ENCODE assay signal across 8 mouse cellular contexts in the genomic region with DNA sequence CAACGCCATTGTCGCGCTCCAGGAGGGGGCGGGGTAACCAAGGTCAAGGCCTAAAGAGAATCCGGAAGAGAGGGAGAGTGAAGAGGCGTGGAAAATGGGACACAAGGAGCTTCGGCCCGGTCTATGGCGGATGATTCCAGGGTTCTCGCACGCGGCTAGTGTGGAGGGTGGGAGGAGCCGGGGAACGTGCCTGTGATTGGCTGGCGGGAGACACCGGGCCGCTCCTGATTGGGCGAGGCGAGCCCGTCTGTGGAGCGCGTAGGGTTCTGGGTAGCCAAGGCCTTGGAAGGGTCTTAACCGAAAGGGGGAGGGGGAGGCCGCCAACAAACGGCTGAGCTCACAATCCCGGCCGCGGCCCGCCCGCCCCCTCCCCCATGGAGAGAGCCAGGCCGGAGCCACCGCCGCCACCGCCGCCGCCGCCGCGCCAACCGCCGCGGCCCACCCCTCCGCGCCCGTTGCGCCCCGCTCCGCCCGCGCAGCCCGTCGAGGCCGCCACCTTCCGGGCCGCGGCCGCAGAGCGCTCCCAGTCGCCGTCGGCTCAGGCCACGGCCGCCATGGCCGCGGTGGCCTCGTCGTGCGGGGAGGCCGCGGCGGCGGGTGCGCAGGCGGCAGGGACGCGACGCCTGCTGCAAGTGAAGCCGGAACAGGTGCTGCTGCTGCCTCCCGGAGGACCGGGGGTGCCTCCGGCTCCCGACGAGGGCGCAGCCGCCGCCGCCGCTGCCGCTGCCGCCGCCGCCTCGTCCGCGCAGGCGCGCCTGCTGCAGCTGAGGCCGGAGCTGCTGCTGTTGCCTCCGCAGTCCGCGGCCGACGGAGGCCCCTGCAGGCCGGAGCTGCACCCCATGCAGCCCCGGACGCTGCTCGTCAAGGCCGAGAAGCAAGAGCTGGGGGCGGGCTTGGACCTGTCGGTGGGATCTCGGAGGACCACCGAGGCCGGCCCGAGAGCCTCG. TPM values are rescaled to one million over a fixed set of nuclear protein-coding genes. Genes with fewer than 3 reads are reported as not detected.
DNase-seq lines count a peak whose midpoint lies in the region; ATAC-seq and TF ChIP-seq lines count a peak whose summit lies in the region.

TSS of gene Sox30 (plus strand) at position 365 of the 947 bp plus-strand sequence.

- peak; percentile 95 for ATAC-seq in embryonic facial prominence, embryonic 14.5 days (ENCODE audit: low read depth)

- no peak within 1 kb of the TSS; the same call in 1 of the 2 replicates for H3K27ac ChIP-seq in left cerebral cortex, adult 2 months
- H3K27ac ChIP-seq in embryonic facial prominence, embryonic 14.5 days (replicated peaks; ENCODE audit: low read depth, low read length): peak within 1 kb of the TSS; percentile 39; the same call in 1 of the 2 replicates

- peak within 1 kb of the TSS; percentile 49 for H3K4me3 ChIP-seq in left cerebral cortex, adult 2 months
- H3K4me3 ChIP-seq in embryonic facial prominence, embryonic 14.5 days (ENCODE audit: low read depth, low read length): peak within 1 kb of the TSS; percentile 61

- DNase-seq in left cerebral cortex, adult 2 months (ENCODE audit: extremely low spot score in 1 of 2, low spot score in 2 of 2): peak; percentile 50 to 51
- no peak for DNase-seq in left cerebral cortex, adult 8-10 months (ENCODE audit: low spot score in 2 of 2)
- peak; percentile 82 for DNase-seq in embryonic facial prominence, embryonic 14.5 days (ENCODE audit: low spot score)
- peak; percentile 16 for DNase-seq in heart, postnatal 25 days (ENCODE audit: low spot score)
- peak; percentile 69 to 82 for DNase-seq in kidney, postnatal 4 days
- DNase-seq in lung, postnatal 25 days (ENCODE audit: low spot score): peak; percentile 18
- DNase-seq in retina, postnatal 7 days (ENCODE audit: low read depth, low spot score): peak; percentile 69
- peak; percentile 51 for DNase-seq in urinary bladder, postnatal 14 days (ENCODE audit: low spot score)

- 20% methylated on average over 40 of the region's 115 CpGs for WGBS in embryonic facial prominence, embryonic 14.5 days

- TF ChIP-seq CTCF in left cerebral cortex, adult 2 months (IDR thresholded peaks at IDR 0.05): no peak; the same call in 1 of the 2 replicates

- peaks cover 8% of the 10 kb centered on the region; the same call in 1 of the 2 replicates for H3K27me3 ChIP-seq in embryonic facial prominence, embryonic 14.5 days (replicated peaks; ENCODE audit: control insufficient read depth, insufficient read depth, low read length)

- peaks cover 6% of the 10 kb centered on the region for H3K9me3 ChIP-seq in embryonic facial prominence, embryonic 14.5 days (ENCODE audit: control insufficient read depth, low read length)

- H3K36me3 ChIP-seq in embryonic facial prominence, embryonic 14.5 days (ENCODE audit: control insufficient read depth, insufficient read depth, low read length): no peaks in the 10 kb centered on the region

- intact Hi-C loops in left cerebral cortex, adult 2 months (cut with DNase I): loop anchor here (5.0 kb wide), 1 partner anchor 222 kb away; no protein-coding TSS in a partner anchor
- intact Hi-C loops in heart, postnatal 25 days (cut with DNase I): no loop called here

- H3K4me1 ChIP-seq in embryonic facial prominence, embryonic 14.5 days (ENCODE audit: control insufficient read depth, insufficient read depth, low read length): no peaks in the 10 kb centered on the region

- H3K4me2 ChIP-seq in embryonic facial prominence, embryonic 14.5 days (ENCODE audit: low read depth, low read length): peak within 1 kb of the TSS; percentile 86

- H3K9ac ChIP-seq in embryonic facial prominence, embryonic 14.5 days (ENCODE audit: low read depth, low read length): peak within 1 kb of the TSS; percentile 84

RNA-seq across cellular contexts. Expression of gene Sox30, which starts in this region (rescaled TPM):
- under 1 TPM; 0.12 to 0.25 TPM for total RNA-seq in left cerebral cortex, adult 2 months (2021)
- under 1 TPM in 1 of 4 experiments, not detected in 3; 0.11 TPM for total RNA-seq in left cerebral cortex, adult 8-10 months (2022)
- polyA plus RNA-seq in embryonic facial prominence, embryonic 14.5 days (2014; fragmentation: Nextera tagmentation; extraction: Ambion mirVana): 0.21 and 0.24 TPM in 2 replicates
- under 1 TPM; 0.18 to 0.25 TPM for total RNA-seq in heart, postnatal 25 days (2021)

Comparison
In these comparisons a context has a peak if more than half of its experiments do, and no peak if none do; other contexts are left out.
1. Peak in DNase-seq and H3K4me3 ChIP-seq in left cerebral cortex, adult 2 months; RNA of the gene not detected or under 1 TPM.
2. Peak in DNase-seq, ATAC-seq, H3K4me3 ChIP-seq, H3K27ac ChIP-seq, H3K9ac ChIP-seq and H3K4me2 ChIP-seq in embryonic facial prominence, embryonic 14.5 days; RNA of the gene not detected or under 1 TPM.
3. Peak in DNase-seq in heart, postnatal 25 days; RNA of the gene not detected or under 1 TPM.
4. DNase-seq: peak in kidney, postnatal 4 days (2 of 2), lung, postnatal 25 days (single experiment), retina, postnatal 7 days (single experiment) and urinary bladder, postnatal 14 days (single experiment); none in left cerebral cortex, adult 8-10 months (0 of 2).